Mouse (Mus musculus) left cerebral cortex, adult 11 months (tissue): Measurements from ENCODE around the gene Foxp1.

Experiments used
- DNase-seq: peaks from one replicate; pipeline ENCODE4 v3.0.0; 2022; ENCODE audit warnings: low spot score

Foxp1 gene

DNA sequence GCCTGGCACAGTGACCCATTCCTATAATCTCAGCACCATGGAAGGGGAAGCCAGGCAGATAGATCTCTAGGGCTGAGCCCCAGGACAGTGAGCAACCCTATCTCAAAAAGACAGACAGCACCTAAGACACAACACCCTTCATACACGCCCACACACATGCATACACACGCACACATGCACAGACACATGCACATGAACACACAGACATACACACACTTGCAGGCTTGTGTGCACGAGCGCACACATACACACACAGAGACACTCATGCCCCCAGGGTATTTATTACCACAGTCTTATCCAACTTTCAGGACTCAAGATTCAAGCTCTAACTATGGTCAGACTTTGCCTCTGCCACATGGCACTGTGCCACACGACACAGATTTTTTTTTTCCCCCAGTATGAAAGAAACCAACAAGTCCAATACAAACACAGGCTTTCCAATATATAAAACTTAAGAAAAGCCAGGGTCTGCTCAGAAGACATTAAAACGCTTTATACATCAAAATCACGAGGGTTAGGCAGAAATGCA lies 38.3 kb downstream of the Foxp1 start:
- DNase-seq: no peak

DNA sequence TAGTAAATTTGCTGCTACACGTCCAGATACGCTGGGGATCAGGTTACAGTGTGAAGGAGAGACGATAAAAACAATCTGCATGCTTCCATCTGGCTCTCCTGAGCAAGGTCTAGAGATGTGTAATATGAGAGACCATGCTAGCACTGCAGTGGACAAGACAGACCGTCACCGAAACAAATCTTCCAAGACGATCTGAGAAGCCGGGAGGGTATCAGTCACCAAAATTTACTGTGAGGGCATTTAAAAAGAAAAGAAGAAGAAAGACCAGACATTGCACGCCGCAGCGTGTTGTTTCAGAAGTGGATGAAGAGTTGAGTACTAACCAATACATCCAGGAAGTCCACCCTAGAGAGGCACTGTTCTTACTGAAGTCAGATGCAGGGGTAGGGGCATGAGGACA lies 39.0 kb downstream of the Foxp1 start:
- no peak for DNase-seq

DNA sequence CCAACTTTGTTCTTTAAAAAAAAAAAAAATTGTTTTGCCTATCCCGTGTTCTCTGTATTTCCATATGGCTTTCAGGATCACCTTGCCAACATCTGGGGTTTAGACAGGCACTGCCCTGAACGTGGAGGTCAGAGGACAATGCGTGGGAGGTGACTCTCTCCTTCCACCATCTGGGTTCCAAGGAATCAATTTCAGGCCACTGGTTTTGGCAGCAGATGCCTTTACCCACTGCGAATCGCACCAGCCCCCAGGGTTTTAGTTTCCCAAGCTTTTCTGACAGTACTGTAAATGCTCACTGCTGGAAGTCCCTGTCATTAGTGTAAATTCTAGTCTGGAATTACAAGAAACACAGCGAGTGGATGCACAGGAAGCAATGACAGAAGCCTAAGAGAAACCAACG lies 41.0 kb downstream of the Foxp1 start:
- no peak for DNase-seq

DNA sequence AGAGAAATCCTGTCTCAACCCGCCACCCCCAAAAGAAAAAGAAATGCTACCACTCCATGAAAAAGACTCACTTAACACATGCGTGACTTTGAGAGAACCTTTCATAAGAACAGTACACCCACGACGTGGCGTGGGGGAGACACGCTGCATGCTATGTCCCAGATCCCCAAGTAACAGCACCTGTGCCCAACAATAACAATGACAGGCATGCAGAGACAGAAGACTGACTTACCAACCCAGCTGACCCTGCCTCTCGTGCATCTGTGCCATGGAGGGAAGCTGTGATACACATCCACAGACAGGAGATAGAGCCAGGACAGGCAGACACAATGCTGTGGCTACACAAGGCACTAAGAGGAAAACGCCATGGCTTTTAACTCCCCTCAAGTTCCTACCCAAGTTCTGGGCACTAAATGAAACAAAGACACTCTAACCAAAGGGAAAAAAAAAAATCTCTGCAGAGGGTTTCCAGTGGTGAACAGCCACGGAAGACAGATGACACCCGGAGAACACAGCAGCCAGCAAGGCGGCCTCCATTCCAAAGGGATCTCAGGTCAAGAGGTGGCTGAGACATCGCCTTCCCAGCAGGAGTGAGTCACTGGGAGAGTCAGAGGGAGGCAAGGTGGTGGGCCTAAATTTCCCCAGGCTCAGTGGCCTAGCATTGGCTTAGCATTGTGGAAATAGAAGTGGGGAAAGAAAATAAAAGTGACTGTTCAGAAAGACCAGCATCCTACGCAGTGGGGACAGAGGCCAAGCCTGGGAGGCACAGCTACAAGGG lies 43.5 kb downstream of the Foxp1 start:
- no peak for DNase-seq

DNA sequence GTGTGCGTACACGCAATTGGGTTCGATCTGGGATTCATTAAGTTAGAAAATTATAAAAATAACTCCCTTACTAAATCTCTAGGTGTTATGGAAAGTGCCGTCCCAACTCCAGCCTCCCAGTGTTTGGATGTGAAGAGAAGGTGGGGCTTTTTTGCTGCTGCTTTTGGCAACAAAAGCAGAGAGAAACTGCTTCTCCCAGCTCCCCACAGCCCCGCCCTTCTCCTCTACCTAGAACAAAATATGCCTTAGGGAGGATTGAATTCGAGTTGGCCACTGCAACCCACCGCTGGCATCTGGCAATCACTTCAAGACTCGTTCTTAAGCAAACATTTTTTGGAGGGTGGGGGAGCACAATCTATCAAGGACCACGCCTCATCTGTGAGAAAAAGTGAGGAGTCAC lies 47.5 kb downstream of the Foxp1 start:
- no peak for DNase-seq

DNA sequence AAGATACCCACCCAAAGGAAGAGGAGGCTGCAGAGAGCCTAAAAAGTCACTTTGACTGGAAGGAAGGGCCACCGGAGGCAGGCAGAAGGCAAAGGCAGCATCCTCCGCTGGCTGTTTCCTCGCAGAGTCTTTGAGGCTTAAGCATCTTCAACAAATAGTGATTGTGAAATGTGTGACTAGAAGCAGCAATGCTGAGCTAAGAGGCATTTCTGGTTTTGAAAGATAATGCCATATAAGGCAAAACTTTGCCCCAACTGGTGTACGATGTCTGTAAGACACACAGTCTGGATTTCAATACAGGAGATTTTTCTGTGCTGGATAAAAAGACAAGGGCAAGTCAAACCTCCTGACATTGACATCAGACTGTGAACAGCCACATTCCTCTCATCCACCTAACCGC lies 51.6 kb downstream of the Foxp1 start:
- no peak for DNase-seq

DNA sequence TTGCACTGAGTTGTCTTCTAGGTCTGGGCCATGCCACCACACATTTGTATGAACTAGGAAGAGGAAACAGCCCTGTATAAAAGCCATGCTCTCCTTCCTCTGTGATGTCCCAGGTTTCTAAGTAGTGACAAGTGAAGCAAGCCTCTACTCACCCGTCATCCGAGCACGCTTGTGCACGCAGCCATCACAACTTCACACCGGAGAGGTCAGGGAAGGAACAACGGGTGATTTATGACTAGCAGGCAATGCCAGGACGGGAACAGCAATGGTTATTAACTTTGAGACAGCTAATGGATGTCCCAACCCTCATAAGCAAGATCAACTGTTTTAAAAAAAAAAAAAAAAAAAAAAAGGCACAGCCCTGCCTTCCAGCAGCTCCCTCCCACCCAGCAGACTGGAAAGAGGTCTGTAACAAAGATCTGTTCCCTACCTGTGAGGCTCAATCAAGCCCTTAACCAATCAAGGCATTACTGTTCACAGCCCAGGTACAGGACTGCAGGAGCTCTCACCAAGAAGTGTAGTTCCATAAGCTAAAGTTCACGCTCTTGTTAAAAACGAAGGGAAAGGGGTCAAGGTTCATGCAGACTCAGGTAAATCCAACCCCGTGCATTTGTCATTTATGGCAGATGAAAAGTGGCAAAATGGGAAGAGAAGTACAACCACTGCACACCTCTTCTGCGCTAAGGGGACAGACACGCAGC lies 53.2 kb downstream of the Foxp1 start:
- DNase-seq: no peak

DNA sequence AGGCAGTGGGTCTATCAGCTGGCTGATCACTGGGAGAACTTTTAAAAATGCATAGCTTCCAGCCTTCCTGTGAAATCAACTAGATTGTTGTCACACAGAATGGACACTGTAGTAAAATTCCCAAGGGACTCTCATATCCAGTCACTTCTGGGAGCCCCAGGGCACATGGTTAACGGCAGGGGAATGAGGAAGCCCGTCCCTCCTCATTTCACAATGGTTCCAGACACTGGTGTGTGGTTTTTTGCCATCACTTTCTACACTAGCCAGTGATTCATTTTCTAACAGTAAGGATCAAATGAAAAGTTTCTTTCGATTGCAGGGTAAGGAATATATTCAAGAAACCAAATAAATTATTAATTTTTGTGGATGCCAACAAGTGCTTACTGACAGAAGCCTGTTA lies 54.7 kb downstream of the Foxp1 start:
- DNase-seq: no peak

DNA sequence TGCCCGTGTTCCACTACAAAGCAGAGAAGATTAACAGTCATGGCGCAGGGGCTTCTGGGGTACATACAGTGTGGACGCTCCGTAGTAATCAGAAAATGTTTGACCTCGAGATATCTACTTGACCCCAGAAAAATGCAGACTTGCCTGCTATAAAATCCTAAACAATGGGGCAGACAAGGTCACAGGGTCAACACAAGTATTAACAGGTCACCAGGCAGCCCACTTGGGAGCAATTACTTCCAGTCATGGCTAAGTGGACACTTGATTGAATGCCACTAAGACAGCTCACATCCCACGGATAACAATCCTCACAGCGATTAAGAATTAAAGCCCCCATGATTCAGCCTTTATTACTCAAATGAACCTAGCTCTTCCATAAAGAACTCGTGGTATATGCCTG lies 55.4 kb downstream of the Foxp1 start:
- no peak for DNase-seq

DNA sequence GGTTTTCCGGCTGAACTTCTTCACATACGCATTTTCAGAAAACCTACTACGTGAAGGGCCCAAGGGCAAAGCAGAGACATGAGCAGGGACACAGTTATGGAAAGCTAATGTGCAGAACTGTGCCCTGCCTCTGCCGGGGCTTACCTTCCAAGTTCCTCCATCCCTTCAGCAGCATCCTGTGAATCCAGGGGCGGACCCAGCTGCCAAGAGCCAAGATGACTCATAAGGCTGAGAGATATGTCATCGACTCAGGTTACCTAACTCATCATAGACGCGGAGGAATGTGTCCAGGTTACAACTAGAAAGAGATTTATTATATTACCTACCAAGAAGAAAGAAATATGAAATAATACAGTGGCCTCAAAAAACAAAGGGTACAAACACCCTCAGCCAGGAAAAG lies 56.2 kb downstream of the Foxp1 start:
- DNase-seq: peak; percentile 33

DNA sequence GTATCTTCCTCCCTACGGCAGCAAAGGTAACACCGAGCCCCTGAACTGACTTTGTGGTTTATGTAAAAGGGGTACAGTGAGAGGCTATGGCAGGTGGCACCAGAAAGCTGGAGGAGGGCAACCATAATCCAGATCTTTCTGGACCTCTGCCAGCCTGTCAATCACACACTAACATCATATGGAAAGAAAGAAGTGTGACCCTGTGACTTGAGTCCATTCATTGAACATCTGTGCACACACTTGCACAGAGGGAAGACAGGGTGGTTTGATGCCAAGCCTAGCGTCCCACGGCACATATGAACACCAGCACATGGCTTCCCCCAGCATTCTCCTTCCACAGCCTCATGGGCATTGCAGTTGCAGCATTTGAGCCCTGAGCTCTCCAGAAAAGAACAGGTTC lies 58.1 kb downstream of the Foxp1 start:
- DNase-seq: no peak

DNA sequence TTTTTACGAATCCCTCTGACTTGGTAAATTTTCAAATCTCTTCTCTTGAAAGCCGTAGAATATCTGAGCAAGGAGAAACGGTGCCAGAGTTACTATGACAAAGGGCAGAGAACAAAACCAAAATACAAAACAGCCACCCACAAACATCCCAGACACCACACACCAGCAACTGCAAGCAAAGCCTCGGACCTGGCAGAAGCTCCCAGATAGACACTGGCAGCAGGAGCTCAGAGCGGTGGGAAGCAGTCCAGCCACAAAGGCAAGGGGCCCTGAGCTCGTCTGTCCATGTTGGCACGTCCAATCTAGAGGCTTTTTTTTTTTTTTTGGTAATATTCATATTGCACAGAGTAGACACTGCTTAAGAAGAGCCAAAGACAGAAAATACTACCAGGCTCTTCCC lies 58.6 kb downstream of the Foxp1 start:
- no peak for DNase-seq

DNA sequence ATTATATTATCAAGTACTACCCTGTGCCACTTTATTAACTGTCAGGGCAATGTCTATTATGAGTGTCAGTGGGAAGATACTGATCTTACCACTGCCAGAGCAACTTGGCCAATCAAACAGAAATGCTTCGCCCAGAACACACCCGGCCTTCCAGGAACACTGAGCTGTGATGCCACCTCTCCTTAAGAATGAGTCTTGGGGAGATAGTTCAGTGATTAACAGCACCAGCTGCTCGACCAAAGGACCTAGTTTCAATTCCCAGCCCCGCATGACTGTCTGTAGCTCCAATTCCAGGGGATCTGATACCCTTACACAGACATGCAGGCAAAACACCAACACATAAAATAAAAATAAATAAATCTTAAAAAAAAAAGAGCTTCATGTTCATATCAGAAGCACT lies 63.7 kb downstream of the Foxp1 start:
- no peak for DNase-seq

DNA sequence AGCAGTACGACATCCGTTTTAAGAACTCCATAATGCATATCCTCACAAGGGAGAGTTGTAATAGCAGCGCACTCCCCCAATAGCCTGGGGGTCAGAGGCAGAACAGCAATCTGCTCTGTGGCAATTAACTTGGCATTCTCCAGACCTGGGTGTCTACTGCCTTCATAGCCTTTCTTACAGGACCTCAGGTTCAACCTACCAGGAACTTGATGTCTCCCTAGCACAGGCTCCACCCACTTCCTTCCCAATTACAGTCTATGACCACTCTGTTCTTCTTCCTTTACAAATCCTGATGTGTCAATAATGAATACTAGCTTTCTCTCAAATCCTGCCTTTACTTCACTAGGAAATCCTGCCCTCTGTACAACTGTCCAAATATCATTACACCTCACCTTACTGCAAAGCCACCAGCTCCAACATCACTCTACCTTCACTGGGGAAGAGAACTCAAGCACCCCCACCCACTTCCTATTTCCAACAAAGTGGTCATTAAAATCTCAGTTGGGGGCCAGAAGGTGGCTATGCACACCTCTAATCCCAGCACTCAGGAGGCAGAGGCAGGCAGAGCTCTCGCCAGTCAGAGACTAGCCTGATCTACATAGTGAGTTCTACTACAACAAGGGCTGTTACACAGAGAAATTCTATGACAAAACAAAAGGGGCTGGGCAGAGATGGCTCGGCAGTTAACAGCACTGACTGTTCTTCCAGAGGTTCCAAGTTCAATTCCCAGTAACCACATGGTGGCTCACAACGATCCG lies 68.6 kb downstream of the Foxp1 start:
- DNase-seq: no peak

DNA sequence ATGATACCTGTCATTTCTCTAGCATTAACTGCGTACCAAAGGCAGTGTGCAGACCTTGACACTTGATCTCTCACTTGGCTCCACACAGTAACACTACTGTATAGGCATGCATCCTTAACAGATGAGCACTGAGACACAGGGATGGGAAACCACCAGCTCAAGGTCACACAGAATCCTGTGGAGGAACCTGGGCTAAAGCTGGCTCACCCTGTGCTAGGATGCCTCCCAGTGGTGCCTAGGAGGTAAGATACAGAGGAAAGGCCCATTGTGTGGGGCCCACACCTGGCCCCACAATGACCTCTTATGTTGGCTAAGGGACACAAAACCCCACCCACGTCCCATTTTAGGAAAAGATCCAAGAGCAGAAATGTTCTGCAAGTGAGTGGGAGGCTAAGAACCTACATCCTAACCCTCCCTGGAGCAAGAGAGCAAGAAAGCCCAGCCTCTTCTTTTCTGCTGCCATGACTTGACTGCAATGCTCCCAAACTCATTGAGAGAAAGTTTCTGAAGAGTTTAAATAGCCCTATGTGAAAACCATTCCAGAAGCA lies 69.8 kb downstream of the Foxp1 start:
- DNase-seq: no peak

DNA sequence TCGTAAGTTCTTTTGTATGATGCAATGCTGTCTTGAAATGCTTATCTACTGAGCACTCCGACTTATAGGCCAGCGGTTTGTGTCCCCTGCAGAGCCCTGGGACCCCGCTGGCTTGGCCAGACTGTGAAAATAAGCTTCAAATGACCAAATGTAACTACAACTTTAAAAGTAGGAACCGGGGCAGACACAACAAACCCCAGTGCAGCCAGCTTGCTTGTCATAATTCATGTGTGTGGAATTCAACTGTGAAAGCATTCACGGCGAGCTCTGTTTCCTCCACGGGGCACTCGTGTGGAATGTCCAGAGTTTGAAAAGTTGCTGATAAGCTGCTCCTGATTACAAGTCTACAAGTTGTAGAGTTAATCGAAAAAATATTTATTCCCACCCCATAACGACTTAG lies 71.0 kb downstream of the Foxp1 start:
- no peak for DNase-seq

DNA sequence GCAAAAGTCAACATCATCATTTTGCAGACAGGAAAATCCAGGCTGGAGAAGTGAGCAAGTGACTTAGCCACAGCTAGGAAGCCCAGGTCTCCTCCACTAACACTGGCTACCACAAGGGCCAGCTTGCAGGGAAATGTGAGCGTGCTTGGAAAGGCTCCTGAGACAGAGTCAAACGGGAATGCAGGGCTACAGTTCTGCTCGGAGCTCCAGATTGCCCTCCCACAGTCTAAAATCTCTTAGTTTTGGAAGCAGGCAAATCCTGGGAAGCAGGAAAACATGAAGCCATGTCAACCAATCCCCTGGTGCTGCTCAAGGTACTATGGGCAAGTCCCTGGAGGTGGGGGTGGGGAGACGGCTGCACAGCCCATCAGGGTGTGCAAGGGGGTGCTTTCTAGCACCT lies 75.1 kb downstream of the Foxp1 start:
- DNase-seq: no peak

DNA sequence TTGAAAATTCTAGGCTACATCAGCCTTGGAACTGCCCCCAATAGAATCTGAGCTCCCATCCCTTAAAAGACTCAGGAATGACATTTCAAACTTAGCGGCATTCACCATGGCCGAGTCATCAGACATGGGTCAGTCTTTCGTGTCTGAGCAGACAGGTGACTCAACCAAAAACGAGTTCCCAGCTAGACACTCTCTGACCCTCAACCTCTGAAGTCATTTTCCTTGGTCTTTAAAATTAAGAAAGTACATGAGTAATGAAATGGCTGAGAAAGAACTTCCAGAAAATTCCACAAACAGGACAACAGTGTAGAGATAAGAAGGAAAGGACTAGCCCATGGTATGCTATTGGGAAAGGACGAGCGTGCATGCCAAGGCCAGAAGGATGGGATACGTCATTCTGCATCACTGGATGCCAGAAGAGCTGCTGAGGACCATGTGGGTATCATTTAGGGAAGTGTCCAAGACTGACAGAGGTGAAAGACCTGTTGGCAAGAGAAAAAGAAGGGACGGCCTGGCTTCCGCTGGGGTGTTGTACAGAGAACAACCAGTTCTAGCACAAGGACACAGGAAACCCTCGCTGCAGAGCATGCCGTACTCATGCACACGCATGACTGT lies 75.6 kb downstream of the Foxp1 start:
- no peak for DNase-seq

DNA sequence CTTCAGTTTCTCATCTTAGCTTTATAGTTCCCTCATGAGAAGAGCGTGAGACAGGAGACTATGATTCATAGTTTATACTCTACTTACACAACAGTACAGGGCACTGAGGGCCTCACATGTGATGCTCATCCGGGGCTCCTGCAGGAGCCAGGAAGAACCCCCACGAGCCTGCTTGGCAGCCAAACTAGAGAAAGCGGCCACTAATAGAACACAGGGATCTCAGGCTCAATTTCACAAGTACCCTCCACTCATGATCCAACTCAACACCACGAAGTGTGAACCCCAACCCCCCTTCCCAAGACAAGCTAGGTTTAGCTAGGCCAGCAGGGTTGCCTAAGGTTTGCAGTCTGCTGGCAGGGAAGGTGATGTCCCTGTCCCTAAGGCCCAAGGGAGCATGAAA lies 79.1 kb downstream of the Foxp1 start:
- DNase-seq: no peak

DNA sequence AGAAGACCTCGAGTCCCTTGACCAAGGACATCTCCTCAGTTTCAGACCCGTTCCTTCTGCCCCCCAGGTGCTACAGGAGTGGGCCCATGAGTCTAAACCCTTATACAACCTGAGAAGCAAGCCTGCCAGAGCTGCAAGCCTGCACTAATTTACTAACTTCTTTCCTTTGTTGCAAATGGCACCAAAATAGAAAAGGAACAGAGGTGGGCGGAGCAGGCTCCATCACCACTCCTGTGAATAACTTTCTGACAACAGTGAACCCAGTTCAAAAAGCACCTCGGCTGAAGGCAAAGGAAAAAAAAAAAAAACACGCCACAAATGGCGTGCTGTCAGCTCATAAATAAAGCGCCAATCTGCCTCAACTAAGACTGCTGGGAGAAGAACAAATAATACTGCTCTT lies 81.4 kb downstream of the Foxp1 start:
- peak; percentile 68 for DNase-seq

DNA sequence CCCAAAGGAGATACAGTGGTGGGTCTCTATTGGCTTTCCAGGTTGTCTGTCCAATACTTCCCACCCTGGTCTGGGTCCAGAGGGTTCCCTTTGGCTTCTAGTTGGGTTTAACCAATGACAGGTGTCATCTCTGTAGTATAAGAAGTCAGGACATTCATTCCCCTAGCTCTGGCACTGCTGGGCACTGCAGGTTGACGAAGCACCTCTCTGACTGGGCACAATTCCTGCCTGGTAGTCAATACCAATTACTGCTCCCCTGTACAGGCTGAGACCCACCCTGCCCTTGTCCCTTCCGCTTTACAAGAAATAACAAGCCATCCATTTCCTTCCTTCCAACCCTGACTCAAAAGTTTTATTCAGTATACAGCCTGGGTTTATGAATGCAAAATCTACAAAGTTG lies 81.9 kb downstream of the Foxp1 start:
- DNase-seq: no peak

DNA sequence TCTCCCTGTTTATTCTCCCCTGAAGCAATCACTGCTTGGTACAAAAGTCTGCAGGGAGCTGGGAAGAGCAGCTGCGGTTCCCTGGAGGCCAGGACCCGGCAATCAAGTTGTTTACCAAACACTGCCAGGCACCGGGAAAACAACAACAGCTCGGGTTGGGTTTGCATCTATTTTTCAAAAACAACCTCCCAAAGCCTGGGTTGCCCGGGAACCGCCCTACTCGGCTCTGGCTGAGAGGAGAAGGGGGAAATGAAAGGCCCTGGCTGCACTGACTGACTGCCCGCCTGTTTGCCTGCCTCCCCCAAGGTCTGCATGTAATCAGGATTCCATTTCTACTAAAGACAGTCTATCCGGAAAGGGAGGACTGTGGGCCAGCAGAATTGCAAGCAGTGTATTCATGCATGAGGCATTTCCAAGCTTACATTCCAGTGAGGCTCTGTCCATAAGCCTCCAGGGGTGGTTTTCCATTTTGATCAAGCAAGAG lies 82.6 kb downstream of the Foxp1 start:
- DNase-seq: no peak
